Mouse (Mus musculus): ENCODE data around the gene Gpc6.

Gpc6 gene

DNA sequence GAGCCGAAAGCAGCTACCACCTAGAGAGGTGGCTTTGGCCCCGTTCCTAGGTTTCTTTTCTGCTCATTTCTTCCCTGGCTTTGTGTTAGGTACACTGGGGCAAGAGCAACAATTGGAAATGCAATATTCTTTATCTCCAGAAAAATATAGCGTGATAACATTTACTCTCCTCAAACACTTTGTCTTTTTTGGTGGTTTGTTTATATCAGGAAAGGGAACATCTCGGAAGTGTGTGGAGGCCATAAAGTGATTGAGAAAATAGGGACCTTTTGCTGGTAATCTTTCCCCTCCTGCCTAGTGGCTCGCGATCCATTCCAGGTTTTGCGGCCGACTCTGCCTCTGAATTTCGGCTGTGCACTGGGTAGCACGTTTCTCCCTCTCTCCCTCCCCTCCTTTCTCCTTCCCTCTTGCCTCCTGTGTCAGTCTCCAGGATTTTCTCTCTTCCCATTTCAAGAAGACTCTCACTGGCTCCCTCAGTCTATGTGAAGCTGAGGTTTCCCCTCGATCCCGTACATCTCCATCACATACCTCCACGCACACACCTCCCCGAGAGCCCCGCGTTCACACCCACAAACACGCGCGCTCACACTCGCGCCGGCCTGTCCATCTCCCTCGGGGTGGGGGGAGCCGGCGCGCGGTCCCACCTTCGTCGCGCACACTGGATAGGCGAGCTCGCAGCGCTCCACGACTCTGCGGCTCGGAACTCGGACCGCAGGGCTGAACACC, at the start of gene Gpc6:
TSS of gene Gpc6 (plus strand) at position 440 of the 726 bp plus-strand sequence.
- DNase-seq (ENCODE audit: low read depth, low spot score): peak; percentile 80

DNA sequence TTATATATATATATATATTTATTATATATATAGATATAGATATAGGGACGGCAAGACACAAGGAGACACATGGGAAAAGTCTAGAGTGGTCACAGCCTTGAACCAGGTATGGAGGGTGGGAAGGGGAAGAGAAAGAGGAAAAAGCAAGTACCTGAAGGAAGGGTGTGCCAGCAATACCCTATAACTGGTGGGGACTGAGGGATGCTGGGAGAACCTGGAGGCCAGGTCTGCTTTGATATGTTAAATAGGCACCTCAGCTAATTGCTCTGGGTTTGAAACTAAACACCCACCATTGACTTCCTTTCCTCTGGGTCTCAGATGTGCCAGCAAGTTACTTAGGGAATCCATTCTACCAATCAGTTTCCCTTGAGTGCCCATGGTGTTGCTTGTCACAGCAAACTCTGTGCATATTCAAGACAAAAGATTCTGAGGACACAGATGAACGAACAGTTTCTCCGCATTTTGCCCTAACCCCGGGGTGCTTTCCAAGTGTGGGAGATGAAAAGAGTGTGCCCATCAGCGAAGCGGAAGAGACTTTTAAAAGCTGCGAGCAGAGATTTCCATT, 42.6 kb upstream of the Gpc6 start:
- DNase-seq (ENCODE audit: low read depth, low spot score): no peak

DNA sequence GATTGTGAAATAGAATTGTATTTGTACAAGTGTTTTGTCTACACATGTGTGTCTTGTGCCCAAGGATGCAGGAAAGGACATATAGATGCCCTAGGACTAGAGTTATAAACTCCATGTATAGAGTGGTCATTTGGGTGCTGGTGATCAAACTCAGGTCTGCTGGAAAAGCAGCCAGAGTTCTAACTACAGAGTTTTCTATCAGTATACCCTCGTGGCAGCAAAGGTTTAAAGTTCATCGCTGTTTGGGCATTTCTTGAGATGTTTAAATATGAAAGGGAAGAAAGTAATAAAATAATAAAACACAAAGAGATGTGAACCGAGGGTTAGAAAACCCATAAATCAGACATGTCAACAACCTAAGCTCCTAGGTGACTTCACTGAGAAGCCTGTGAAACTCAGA, 30.8 kb upstream of the Gpc6 start:
- DNase-seq (ENCODE audit: low read depth, low spot score): no peak

DNA sequence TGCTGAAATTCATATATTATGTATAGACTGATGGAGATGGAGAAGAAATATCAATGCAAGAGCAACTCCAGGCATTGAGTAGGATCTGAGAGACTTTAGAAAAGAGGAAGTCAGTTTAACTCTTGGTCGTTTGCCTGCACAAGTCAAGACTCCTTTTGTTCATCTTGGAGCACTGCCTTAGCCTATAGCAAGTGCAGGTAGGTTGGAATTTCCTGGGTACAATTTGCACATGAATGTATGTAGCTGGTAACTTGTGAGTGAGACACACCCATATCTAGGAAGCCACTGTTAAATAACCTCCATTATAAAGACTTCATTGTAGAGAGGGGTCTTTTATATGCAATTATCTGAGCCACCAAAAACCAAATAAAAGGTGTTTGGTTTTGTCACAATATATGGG, 27.1 kb upstream of the Gpc6 start:
- DNase-seq (ENCODE audit: low read depth, low spot score): no peak

DNA sequence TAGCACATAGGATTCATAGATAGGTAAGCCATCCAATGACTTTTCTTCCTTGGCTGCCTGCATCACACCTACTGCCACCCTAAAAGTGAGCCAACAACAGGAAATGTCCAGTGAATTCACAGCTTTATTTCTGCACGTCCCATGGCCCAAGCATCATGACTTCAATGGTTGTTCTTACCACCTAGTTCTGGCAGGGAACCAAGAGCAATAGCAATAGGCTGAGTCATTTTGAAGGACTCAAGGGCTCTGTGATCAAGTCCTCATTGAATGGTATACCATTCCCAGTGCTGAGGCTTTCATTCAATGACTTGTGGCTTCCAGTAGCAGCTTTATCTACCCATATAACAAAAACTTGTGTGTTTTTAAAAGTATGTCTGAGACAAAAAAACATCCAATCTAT, 13.3 kb upstream of the Gpc6 start:
- no peak for DNase-seq (ENCODE audit: low read depth, low spot score)

DNA sequence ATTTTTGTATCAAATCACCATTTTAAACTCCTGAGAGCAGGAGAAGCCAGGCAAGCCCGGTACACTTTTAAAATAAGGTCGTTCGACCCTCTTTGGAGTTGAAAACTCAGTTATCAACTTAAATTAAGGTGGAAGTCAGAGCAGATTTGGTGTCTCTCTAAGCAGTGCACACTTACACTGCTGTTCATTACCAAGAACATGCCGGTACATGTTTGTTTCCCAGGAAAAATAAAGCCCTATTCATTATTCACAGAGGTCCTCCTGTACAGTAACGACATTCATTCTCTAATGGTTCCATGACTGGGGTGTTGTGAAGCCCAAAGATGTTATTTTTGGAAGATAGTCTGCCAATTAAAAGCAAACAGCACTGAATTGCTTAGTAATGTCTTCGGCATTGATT, 8.2 kb upstream of the Gpc6 start:
- no peak for DNase-seq (ENCODE audit: low read depth, low spot score)

DNA sequence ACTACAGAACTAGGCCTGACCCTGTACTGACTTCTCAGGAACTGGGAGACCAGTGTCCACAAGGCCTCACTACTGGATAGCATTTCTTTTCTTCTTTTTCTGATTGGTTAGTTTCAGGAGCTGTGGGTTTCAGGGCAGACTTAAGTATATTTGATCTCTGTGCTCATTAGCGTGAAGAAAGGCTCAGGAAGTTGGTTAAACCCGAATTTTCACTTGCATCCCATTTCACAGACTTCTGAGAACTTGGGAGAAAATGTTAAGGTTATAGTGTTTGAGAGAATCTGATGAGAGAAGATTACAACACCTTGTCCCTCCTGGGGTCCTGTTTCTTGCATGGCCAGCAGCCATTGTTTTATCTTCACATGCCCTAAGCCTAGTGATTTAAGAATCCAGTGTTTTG, 849 bp upstream of the Gpc6 start:
- DNase-seq (ENCODE audit: low read depth, low spot score): no peak

DNA sequence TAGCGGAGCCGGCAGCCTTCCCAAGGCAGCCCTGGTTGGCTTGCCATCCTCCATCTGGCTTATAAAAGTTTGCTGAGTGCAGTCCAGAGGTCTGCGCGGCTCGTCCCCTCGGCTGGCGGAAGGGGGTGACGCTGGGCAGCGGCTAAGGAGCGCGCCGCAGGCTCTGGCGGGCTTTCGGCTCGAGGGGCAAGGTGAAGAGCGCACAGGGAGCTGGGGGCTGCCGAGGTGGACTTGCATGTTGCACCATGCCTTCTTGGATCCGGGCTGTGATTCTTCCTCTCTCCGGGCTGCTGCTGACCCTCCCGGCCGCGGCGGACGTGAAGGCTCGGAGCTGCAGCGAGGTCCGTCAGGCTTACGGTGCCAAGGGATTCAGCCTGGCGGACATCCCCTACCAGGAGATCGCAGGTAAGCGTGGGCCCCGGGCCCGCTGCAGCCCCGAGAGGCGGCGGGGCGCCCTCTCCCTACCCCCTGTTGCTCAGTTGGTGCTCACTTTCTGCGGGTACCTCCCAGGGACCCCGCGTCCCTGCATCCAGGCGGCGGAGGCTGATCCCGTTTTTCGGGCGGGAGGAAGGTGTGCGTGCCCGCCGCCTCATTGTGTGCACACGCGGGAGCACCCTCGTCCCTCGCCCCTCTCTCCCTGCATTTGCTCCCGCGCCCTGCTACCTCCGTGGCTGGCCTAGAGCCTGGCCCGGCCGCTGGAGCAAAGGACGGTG, 732 bp downstream of the Gpc6 start:
- no peak for DNase-seq (ENCODE audit: low read depth, low spot score)

DNA sequence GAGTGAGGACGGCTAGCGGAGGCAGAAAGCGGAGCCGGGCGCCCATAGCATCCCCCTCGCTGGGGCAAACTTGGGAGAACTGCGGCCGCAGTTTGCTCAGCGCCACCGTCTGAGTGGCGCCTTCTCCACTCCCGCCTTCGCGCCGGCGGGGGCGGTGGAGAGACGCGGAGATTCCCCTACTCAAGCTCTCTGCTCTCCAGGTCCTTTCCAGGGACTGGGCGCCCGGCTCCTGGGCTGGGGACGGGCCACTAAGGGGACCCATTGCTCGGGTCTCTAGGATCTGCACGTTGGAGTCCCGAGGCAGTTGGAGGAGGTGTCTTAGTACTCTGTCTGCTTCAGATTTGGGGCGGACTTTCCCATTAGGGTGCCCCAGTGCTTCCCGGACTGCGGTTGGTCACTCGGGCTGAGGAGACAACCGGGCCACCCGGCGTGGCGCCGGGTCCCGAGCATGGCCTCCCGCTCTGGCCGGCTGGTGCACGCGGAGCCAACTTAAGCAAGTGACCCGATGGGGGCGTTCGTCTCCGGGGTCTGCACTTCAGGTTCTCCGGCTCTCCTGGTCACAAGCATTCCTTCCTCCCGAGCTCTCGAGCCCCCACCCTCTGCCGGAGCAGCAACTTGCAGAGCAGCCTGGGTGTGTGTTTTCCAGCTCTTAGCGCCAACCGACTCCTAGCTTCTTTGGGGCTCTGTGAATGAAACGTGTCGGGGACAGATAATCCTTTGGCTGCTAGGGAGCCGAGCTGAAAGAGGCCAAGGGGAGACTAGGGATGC, 1.5 kb downstream of the Gpc6 start:
- peak; percentile 65 for DNase-seq (ENCODE audit: low read depth, low spot score)

DNA sequence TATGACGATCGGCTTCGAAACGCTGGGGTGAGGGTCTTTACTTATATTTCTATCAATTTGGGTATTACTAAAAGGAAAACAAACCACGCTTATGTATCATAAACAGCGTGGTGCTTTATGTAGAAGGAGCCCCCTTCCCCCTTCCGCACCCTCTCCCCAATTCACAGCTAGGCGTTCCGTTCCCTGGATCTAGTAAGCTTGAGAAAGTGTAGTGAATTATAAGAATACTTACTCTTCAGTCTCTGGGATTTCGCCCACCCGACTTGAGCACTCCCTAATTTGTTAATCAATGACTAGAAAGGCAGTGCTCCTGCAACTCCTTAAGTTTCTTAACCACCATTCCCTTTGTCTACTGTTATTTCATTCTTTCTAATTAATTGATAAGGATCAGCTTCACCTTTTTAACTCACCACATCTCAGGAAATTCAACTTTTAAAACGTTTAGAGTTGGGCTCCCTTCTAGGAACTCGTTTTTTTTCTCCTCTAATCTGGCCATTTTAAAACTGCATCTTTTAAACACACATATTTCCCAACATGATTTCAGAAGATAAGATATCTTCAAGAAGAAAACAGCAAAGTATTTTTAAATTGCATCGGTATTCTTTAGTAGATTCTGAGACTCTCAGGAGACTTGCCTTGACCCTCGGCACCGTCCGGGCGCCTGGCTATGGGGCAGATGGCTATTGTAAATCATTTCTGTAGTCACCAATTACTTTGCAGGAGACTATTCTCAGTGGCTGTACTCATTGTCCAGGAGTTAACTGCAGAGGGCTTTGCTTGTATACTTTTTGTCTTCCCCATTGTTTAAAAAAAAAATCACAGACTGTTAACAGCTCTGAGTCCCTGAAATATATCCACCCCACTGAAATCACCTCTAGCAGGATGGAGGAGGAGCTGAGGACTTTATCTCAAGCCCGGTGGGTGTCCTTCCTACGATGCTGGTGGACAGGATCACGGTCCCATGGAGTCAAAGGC, 2.5 kb downstream of the Gpc6 start:
- no peak for DNase-seq (ENCODE audit: low read depth, low spot score)

DNA sequence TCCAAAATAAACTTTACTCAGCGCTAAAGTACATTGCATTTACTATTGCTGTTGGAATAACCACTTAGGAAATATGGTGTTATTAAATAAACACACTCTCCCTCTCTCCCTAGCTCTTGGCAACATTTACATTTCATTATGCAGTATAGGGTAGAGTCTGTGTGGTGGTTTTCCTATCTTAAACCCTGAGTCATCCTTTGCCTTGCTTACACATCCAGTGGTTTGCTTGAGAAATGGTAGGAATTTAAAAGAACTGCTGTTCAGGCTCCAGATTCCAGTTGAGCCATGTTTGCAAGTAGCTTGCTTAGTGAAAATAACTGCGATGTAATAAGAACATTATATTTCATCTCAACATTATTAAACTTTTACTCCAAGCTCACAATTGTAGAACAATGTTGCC, 3.3 kb downstream of the Gpc6 start:
- DNase-seq (ENCODE audit: low read depth, low spot score): no peak

DNA sequence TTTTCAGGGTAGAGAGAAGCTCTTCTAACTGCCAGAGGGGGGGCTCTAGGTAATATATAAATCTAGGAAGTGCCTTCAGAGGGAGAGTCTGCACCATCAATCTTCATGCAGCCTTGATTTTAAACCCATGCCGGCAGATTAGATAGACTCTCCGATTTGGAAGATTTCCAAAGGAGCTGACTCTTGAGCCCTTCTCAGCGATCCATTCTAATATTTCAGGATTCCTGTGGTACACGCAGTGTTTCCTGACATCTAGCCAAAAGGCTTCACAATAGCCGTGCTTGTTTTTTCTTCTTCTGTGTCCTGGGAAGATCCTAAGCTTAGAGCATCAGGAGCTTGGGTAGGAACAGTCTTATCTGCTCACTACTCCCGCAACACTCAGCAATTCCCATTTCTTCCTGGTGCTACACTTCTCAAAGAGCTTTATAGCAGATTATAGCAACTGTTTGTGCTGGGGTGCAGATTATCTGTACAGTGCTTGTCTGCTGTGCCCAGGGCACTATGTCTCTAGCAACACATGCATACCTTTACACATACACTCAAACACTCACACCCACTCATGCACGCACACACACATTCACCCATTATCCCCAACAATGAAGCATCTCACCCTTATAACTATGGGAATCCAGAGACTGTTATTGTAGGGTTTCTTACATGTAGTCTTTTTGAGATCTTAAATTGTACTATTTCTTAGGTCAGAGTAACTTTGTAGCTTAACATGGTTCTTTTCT, 3.8 kb downstream of the Gpc6 start:
- no peak for DNase-seq (ENCODE audit: low read depth, low spot score)

DNA sequence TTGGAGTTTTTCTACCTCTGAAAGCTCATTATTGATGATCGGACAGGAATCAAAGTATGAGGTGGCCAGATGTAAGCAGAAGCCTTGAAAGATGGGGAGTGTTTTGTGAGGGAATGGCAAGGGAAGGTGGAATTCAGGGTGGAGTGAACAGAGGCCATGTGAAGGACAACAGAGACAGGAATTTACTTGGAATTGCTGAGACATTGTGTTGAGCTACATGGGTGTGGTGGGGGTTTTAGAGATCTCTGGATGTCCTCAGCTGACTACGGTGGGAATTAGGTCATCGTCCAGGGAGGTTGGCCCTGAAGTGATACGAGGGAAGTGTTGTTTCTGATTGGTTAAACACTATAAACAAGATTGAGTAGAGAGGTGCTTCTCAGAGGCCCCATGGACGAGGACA, 8.7 kb downstream of the Gpc6 start:
- DNase-seq (ENCODE audit: low read depth, low spot score): no peak

DNA sequence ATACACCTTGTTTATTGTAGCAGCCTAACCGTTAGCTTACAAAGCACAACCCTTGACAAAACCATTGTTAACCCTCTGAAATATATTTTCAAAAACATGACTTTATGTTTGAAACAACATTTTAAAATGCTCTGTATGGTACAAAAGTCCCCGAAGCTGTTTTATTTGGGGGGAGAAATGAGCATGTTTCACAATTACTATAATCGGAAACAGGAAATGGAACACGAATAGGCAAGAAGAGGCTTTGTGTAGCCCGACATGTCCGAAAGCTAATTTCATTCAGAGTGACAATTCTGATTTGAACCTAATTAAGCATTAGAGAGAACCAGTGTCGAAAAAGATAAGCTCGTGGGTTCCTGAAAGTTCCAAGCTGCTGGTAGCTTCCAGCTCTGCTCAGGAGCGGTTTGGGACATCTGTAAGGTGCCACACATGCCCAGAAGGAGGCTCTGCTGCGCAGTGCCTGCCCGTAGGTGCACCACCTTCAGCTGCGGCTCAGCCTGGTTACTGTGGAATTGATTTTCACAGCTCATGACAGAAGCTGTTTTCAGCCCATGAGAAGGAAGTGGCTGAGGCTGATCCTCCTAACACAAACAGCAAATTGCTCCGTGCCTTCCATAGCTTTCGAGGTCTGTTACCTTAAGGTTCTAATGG, 12.9 kb downstream of the Gpc6 start:
- DNase-seq (ENCODE audit: low read depth, low spot score): no peak

DNA sequence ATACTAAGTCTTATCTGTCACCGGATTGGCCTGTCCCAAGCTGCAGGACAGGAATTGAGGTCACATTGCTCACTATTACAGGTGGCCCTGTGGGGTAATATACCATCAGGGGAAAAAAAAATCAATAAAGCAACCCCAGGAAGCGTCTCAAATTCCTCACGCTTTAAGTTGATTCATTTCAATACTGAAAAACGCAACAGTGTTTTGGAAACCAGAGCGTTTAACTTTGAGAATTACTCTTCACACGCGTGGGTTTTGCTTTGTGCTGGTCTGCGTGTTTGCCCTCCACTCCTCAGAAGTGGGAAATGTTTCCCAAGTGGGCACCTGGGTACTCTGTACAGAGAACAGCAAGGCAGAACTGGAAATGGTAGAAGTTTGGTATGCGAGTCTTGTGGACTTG, 13.6 kb downstream of the Gpc6 start:
- DNase-seq (ENCODE audit: low read depth, low spot score): no peak

DNA sequence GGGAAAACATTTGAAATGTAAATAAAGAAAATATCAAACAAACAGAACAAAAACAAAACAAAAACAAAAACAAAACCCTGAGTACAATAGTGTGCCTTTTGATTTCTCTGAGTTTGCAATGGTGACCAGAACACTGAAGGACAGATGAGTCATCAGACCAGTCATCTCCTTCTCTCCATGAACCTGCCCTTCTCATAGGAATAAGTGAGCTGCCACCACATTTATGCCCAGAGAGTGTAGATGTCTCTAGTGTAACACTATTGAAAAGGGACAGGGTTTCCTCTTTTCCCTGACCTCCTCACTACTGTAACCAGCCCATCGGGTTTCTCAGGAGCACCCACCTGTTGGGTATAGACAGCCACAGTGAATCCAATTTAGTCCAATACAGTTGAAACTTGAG, 14.4 kb downstream of the Gpc6 start:
- DNase-seq (ENCODE audit: low read depth, low spot score): no peak

DNA sequence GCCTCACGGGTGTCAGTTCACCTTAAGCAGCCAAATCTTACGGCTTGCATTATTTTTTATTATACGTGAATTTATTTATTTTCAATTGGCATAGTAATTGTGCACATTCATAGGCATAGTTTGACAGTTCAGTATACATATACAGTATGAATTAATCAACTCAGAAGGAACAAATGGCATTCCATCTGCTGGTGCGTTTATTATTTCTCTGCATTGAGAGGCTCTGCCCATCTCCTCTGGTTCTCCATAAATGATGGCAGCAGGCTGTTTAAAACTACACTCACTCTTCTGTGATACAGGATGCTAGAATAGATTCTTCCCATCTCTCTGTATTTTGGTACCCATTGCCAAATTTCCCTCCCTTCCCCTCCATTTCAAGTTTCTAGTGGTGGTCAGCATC, 16.7 kb downstream of the Gpc6 start:
- no peak for DNase-seq (ENCODE audit: low read depth, low spot score)

DNA sequence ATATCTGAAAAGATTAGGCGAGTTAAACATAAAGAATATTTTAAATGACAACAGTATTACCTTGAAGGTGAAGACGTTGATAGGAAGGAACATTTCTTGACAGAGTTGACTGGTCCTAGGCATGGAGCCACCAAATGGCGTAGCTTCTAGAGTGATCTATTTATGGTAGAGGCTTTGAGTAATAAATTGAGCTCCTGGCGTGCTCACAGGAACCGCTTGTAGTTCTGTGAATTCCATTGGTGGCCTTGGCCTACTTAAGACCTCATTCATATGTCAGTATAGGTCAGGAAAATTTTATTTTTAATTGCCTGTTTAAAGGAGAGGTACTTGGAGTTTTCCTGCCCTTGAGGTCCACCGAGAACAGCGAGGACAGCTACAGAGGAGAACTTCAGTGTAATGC, 18.6 kb downstream of the Gpc6 start:
- no peak for DNase-seq (ENCODE audit: low read depth, low spot score)

DNA sequence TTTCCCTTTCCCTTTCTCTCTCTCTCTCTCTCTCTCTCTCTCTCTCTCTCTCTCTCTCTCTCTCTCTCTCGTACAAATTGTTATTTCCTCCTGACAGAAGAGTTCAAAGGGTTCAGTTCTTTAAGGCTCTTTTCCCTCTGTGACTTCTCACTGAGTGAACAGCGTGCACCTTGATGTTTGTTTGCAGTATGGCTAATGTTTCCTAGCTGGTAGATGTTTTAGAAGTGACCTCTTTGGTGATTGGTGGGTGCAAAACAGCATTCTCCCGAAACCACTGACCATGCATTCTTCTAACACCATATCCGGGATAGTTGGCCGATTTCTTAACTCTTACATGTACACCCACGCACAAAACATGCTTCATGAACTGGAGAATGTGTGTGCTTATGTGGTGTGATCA, 20.9 kb downstream of the Gpc6 start:
- no peak for DNase-seq (ENCODE audit: low read depth, low spot score)

DNA sequence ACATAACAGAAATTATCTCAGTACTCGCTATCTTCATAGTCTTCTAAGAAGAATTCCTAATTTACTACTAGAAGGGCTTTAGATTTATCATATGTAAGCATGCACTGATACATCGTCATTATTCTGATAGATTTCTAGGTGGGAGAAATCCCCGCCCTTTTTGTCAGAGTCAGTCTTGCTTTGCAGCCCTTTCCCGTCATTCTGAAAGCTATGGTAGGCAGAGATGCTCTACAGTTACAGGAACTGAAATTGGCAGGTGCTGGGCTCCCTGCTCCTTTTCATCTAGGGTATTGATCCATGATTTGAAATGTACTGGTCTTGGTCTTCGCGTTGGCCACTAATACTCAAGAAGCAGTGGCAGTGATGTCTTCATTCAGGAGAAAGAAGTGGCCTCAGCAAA, 22.3 kb downstream of the Gpc6 start:
- no peak for DNase-seq (ENCODE audit: low read depth, low spot score)
